Mouse (Mus musculus): ENCODE results near the gene Krt27. TPM values are rescaled to one million over a fixed set of nuclear protein-coding genes. Genes with fewer than 3 reads are reported as not detected.
A peak's percentile ranks its signal among the peaks of the same experiment; 100 is the strongest.

Gene Krt27
- polyA plus RNA-seq, 1 experiment from 2014 or later: not detected

DNA sequence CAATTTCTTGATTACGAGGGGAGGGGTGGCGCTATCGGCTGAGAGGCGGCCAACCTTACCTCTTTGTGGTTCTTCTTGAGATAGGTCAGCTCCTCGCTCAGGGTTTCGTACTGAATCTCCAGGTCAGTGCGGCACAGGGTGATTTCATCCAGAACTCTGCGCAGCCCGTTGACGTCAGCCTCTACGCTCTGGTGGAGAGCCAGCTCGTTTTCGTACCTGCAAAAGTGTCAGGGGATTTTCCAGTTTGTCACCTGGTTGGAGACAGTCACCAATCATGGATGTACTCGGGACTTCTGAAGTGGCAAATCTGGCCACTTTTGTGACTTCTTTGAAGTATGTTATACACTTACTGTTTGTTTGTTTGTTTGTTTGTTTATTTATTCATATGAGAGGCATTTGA lies 29.8 kb downstream of the Krt27 start:
- Histone ChIP-seq H3K4me3 (replicated peaks) (no peak overlapping the region), H3K9ac (no peak overlapping the region), H3K9me3 (no peaks in the 10 kb centered on the region), H3K36me3 (no peaks in the 10 kb centered on the region), H3K27me3 (replicated peaks) (no peaks in the 10 kb centered on the region), H3K27ac (no peak overlapping the region), H3K4me2 (no peak overlapping the region), H3K4me1 (peaks cover 4% of the 10 kb centered on the region; the same call in 1 of the 2 replicates)
- ATAC-seq (ENCODE audit: insufficient read depth, low FRiP score, low read depth): no peak
- WGBS: 87% methylated on average over 14 of the region's 14 CpGs

DNA sequence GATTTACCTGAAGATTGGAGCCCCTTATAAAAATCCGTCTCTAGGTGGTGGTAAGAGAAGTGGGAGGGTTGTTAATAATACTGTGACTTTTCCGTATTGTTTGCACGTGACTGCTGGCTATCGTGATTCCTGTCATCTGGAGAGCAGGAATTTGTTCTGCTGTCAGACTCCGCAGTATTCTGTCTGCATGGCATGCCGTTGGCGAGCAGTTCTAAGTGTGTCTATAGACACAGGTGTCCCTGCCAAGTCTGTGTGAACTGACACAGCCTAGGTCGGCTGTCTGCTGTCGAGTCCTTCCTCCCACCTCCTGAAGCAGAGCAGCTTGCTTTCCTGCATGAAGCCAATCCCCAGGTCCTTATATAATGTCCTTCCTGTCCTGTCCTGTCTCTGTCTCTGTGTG lies 31.8 kb downstream of the Krt27 start:
- no peaks in the 10 kb centered on the region for H3K36me3 ChIP-seq
- H3K9ac ChIP-seq: no peak overlapping the region
- no peak overlapping the region for H3K27ac ChIP-seq
- 37% methylated on average over 9 of the region's 9 CpGs for WGBS
- H3K4me1 ChIP-seq: peaks cover 4% of the 10 kb centered on the region; the same call in 1 of the 2 replicates
- H3K27me3 ChIP-seq (replicated peaks): no peaks in the 10 kb centered on the region
- no peak for ATAC-seq (ENCODE audit: insufficient read depth, low FRiP score, low read depth)
- H3K4me2 ChIP-seq: 0 out of 2 replicates have a peak overlapping the region, but pooled peaks have one; percentile 13
- no peak overlapping the region for H3K4me3 ChIP-seq (replicated peaks)
- no peaks in the 10 kb centered on the region for H3K9me3 ChIP-seq

DNA sequence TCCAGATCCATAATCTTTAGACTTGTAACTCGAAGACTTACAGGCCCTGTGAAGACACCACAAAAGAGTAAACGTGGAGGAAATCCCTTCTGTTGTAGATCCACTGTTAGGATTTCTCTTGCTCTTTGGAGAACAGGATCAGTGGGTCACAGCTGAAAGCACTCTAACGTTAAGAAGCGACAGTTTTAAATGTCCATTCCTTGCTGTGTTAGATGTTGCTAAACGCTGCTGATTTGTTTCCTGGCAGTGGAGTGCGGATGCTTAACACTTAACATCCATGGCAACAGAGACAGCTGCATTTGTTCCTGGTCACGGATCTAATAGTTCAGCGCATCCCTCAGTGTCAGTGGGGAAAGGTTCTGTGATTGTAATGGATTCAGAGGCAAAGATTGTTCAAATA lies 34.4 kb downstream of the Krt27 start:
- ATAC-seq (ENCODE audit: insufficient read depth, low FRiP score, low read depth): no peak
- Histone ChIP-seq H3K4me3 (replicated peaks) (no peak overlapping the region), H3K9ac (no peak overlapping the region), H3K9me3 (no peaks in the 10 kb centered on the region), H3K4me2 (no peak overlapping the region), H3K36me3 (no peaks in the 10 kb centered on the region), H3K27me3 (replicated peaks) (no peaks in the 10 kb centered on the region), H3K4me1 (peaks cover 8% of the 10 kb centered on the region; the same call in 1 of the 2 replicates), H3K27ac (no peak overlapping the region)
- 41% methylated on average over 8 of the region's 8 CpGs for WGBS

DNA sequence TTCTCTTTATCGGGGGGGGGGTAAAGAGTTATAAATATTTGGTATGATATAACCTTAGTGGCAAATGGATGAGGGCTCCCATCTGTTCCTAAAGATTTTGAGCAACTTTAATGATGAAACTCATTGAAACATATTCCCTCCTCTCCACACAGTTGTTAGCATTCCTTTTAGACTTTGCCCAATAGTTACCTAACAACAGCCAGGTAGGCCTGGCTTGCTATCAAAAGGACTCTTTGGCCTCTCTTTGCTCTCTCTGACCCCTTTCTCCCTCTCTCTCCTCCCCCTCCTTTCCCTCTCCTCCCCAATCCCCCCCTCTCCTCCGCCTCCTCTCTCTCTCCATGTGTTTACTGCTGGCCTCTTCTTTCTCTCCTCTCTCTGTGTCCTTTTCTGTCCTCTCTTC lies 36.3 kb downstream of the Krt27 start:
- H3K4me3 ChIP-seq (replicated peaks): no peak overlapping the region
- no peak overlapping the region for H3K27ac ChIP-seq
- 66% methylated on average over 2 of the region's 2 CpGs for WGBS
- H3K4me1 ChIP-seq: peaks cover 9% of the 10 kb centered on the region; the same call in 1 of the 2 replicates
- no peaks in the 10 kb centered on the region for H3K27me3 ChIP-seq (replicated peaks)
- no peaks in the 10 kb centered on the region for H3K36me3 ChIP-seq
- no peaks in the 10 kb centered on the region for H3K9me3 ChIP-seq
- H3K4me2 ChIP-seq: no peak overlapping the region
- H3K9ac ChIP-seq: no peak overlapping the region
- ATAC-seq (ENCODE audit: insufficient read depth, low FRiP score, low read depth): no peak

DNA sequence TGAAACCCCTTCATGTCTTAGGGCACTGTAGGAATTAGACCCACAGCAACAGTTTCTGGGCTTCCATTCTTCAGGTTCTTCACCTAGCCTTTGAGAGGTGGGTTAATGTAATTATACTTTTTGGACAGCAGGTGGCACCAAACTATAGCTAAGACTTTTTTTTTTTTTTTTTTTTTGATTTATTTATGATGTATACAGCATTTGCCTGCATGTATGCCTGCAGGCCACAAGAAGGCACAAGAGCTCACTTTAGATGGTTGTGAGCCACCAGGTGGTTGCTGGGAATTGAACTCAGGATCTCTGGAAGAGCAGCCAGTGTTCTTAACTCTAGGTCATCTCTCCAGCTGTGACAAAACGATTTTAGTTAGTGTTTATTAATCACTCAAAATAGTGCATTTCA lies 40.0 kb downstream of the Krt27 start:
- Histone ChIP-seq H3K4me2 (no peak overlapping the region), H3K27ac (no peak overlapping the region), H3K36me3 (no peaks in the 10 kb centered on the region), H3K9ac (no peak overlapping the region), H3K27me3 (replicated peaks) (no peaks in the 10 kb centered on the region), H3K9me3 (no peaks in the 10 kb centered on the region), H3K4me1 (0 out of 2 replicates have a peak, but pooled peaks cover 5% of the 10 kb centered on the region), H3K4me3 (replicated peaks) (no peak overlapping the region)
- WGBS: 65% methylated on average over 1 of the region's 1 CpGs
- no peak for ATAC-seq (ENCODE audit: insufficient read depth, low FRiP score, low read depth)

DNA sequence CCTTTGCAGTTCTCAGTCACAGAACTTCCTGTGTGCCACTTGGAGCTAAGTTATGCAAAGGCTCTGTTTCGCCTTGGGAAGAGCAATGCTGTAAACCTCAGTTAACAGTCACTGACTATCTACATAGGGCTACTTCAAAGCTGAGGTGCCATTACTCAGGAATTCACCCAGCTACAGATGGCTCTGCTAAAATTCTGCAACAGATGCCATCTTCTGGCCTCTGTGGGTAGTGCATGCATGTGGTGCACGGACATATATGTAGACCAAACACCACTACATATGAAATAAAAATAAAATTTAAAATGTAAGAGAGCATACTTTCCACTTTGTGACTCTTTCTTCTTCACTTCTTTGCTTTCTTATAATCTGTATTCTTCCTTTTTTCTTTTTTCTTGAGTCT lies 43.3 kb downstream of the Krt27 start:
- Histone ChIP-seq H3K27ac (no peak overlapping the region), H3K9me3 (no peaks in the 10 kb centered on the region), H3K4me1 (0 out of 2 replicates have a peak, but pooled peaks cover 5% of the 10 kb centered on the region), H3K9ac (no peak overlapping the region), H3K4me3 (replicated peaks) (no peak overlapping the region), H3K27me3 (replicated peaks) (no peaks in the 10 kb centered on the region), H3K4me2 (no peak overlapping the region), H3K36me3 (no peaks in the 10 kb centered on the region)
- ATAC-seq (ENCODE audit: insufficient read depth, low FRiP score, low read depth): no peak
- 35% methylated on average over 2 of the region's 2 CpGs for WGBS

Other genes with a start within 250 kb of the Krt27 start
- 0.21 and 0.27 TPM in 2 replicates for gene Ccr7, start 196.0 kb downstream of the Krt27 start, polyA plus RNA-seq (2015; fragmentation: Nextera tagmentation; extraction: Ambion mirVana)
- 202 and 210 TPM in 2 replicates for gene Smarce1, start 120.1 kb downstream of the Krt27 start, polyA plus RNA-seq (2015; fragmentation: Nextera tagmentation; extraction: Ambion mirVana)
- 0.17 and 0.31 TPM in 2 replicates for gene Krt222, start 107.0 kb downstream of the Krt27 start, polyA plus RNA-seq (2015; fragmentation: Nextera tagmentation; extraction: Ambion mirVana)
- gene Krt24, start 65.8 kb downstream of the Krt27 start, polyA plus RNA-seq (2015; fragmentation: Nextera tagmentation; extraction: Ambion mirVana): not detected in 2 replicates
- 0.06 TPM in 1 of 2 replicates, not detected in the other for gene Krt25, start 28.2 kb downstream of the Krt27 start, polyA plus RNA-seq (2015; fragmentation: Nextera tagmentation; extraction: Ambion mirVana)
- gene Krt26, start 13.1 kb downstream of the Krt27 start, polyA plus RNA-seq (2015; fragmentation: Nextera tagmentation; extraction: Ambion mirVana): 0.06 TPM in 1 of 2 replicates, not detected in the other
- 0.08 TPM in 2 replicates for gene Krt28, start 23.8 kb upstream of the Krt27 start, polyA plus RNA-seq (2015; fragmentation: Nextera tagmentation; extraction: Ambion mirVana)
- 22.2 and 24.5 TPM in 2 replicates for gene Krt10, start 38.3 kb upstream of the Krt27 start, polyA plus RNA-seq (2015; fragmentation: Nextera tagmentation; extraction: Ambion mirVana)
- gene Krt12, start 71.2 kb upstream of the Krt27 start, polyA plus RNA-seq (2015; fragmentation: Nextera tagmentation; extraction: Ambion mirVana): 0.09 TPM in 1 of 2 replicates, not detected in the other
- gene Krt20, start 87.0 kb upstream of the Krt27 start, polyA plus RNA-seq (2015; fragmentation: Nextera tagmentation; extraction: Ambion mirVana): 17.1 and 19.7 TPM in 2 replicates
- 33.1 and 41.9 TPM in 2 replicates for gene Krt23, start 142.0 kb upstream of the Krt27 start, polyA plus RNA-seq (2015; fragmentation: Nextera tagmentation; extraction: Ambion mirVana)
- not detected in 2 replicates for gene Krt39, start 170.2 kb upstream of the Krt27 start, polyA plus RNA-seq (2015; fragmentation: Nextera tagmentation; extraction: Ambion mirVana)
- gene Krt40, start 192.1 kb upstream of the Krt27 start, polyA plus RNA-seq (2015; fragmentation: Nextera tagmentation; extraction: Ambion mirVana): not detected in 2 replicates
- gene Krtap3-3, start 199.8 kb upstream of the Krt27 start, polyA plus RNA-seq (2015; fragmentation: Nextera tagmentation; extraction: Ambion mirVana): not detected in 2 replicates
- not detected in 2 replicates for gene Krtap3-2, start 205.7 kb upstream of the Krt27 start, polyA plus RNA-seq (2015; fragmentation: Nextera tagmentation; extraction: Ambion mirVana)
- gene Gm11939, start 208.4 kb upstream of the Krt27 start, polyA plus RNA-seq (2015; fragmentation: Nextera tagmentation; extraction: Ambion mirVana): not detected in 2 replicates
- gene Krtap3-1, start 215.5 kb upstream of the Krt27 start, polyA plus RNA-seq (2015; fragmentation: Nextera tagmentation; extraction: Ambion mirVana): not detected in 2 replicates
- not detected in 2 replicates for gene Krtap1-5, start 229.9 kb upstream of the Krt27 start, polyA plus RNA-seq (2015; fragmentation: Nextera tagmentation; extraction: Ambion mirVana)
- not detected in 2 replicates for gene Krtap1-4, start 232.6 kb upstream of the Krt27 start, polyA plus RNA-seq (2015; fragmentation: Nextera tagmentation; extraction: Ambion mirVana)
- not detected in 2 replicates for gene Krtap1-3, start 240.2 kb upstream of the Krt27 start, polyA plus RNA-seq (2015; fragmentation: Nextera tagmentation; extraction: Ambion mirVana)
- not detected in 2 replicates for gene Krtap9-3, start 247.0 kb upstream of the Krt27 start, polyA plus RNA-seq (2015; fragmentation: Nextera tagmentation; extraction: Ambion mirVana)